Mouse (Mus musculus) hindbrain, embryonic 13.5 days (tissue): ENCODE data around the gene Chat. TPM values are rescaled to one million over a fixed set of nuclear protein-coding genes. Genes with fewer than 3 reads are reported as not detected.

Experiments used
- ATAC-seq: fragments of 200-750 bp; cut with Nextera tagmentation; 2 replicates; pipeline ENCODE4 v1.8.0; 2017; ENCODE audit warnings: moderate TSS enrichment; ENCODE audit not compliant: low FRiP score
- H3K27ac ChIP-seq: fragments of 300-500 bp; sonication (generic); 2 replicates; pipeline ENCODE4 v1.5.1; 2015; ENCODE audit warnings: inconsistent platforms, mild to moderate bottlenecking, moderate library complexity
- H3K27me3 ChIP-seq: fragments of 300-500 bp; sonication (generic); 2 replicates; pipeline ENCODE4 v1.6.1; 2015; ENCODE audit warnings: mild to moderate bottlenecking, inconsistent platforms
- H3K36me3 ChIP-seq: fragments of 300-500 bp; sonication (generic); 2 replicates; pipeline ENCODE4 v1.6.1; 2015; ENCODE audit warnings: mild to moderate bottlenecking, inconsistent platforms
- H3K4me1 ChIP-seq: fragments of 300-500 bp; sonication (generic); replicated peaks from 2 replicates; pipeline ENCODE4 v1.6.1; 2015; ENCODE audit warnings: inconsistent platforms
- H3K4me2 ChIP-seq: fragments of 300-500 bp; sonication (generic); 2 replicates; pipeline ENCODE4 v1.6.1; 2015; ENCODE audit warnings: inconsistent platforms, mild to moderate bottlenecking, moderate library complexity
- H3K4me3 ChIP-seq: fragments of 300-500 bp; sonication (generic); 2 replicates; pipeline ENCODE4 v1.5.1; 2015; ENCODE audit warnings: mild to moderate bottlenecking, inconsistent platforms
- H3K9ac ChIP-seq: fragments of 300-500 bp; sonication (generic); 2 replicates; pipeline ENCODE4 v1.6.1; 2015; ENCODE audit warnings: mild to moderate bottlenecking, inconsistent platforms
- H3K9me3 ChIP-seq: fragments of 300-500 bp; sonication (generic); 2 replicates; pipeline ENCODE4 v1.6.1; 2016; ENCODE audit warnings: inconsistent platforms
- WGBS: fragments of 180-500 bp; shearing (Covaris S2); methylation state at CpG from one replicate; pipeline ENCODE4 v1.1.7; 2015; 5-methylcytosine and 5-hydroxymethylcytosine counted together
- polyA plus RNA-seq: library from polyadenylated mRNA; unstranded; fragments of >200 nt; fragmentation: Nextera tagmentation; extraction: Ambion mirVana; gene quantifications from 2 replicates; pipeline ENCODE4 v1.2.1, GENCODE M21; 2015

Gene Chat
- polyA plus RNA-seq, 1 experiment from 2014 or later, result 2.7 TPM

- WGBS, result 21% methylated on average over 13 of the region's 13 CpGs
- peak overlapping the region; percentile 26 for H3K4me3 ChIP-seq
- no peak overlapping the region for H3K27ac ChIP-seq
- H3K4me1 ChIP-seq, result peaks cover 8% of the 10 kb centered on the region
- H3K9ac ChIP-seq, result peak overlapping the region; percentile 46
- peak overlapping the region; percentile 58 for H3K4me2 ChIP-seq
- no peaks in the 10 kb centered on the region for H3K9me3 ChIP-seq
- ATAC-seq, result no peak
- H3K27me3 ChIP-seq, result 0 out of 2 replicates have a peak, but pooled peaks cover 8% of the 10 kb centered on the region
- H3K36me3 ChIP-seq, result no peaks in the 10 kb centered on the region
These were observed 26.7 kb upstream of the Chat start for GRCm38 (mm10) chr14:32492521-32492920.

GRCm38 (mm10) chr14:32482061-32482460, 16.3 kb upstream of the Chat start:
- Histone ChIP-seq H3K9me3 (no peaks in the 10 kb centered on the region), H3K36me3 (no peaks in the 10 kb centered on the region), H3K9ac (no peak overlapping the region), H3K4me2 (no peak overlapping the region), H3K4me3 (no peak overlapping the region), H3K27me3 (peaks cover 12% of the 10 kb centered on the region; the same call in 1 of the 2 replicates), H3K27ac (no peak overlapping the region), H3K4me1 (no peaks in the 10 kb centered on the region)
- no peak for ATAC-seq
- 17% methylated on average over 3 of the region's 3 CpGs for WGBS

GRCm38 (mm10) chr14:32477581-32477980, 11.8 kb upstream of the Chat start:
- 65% methylated on average over 1 of the region's 1 CpGs for WGBS
- no peak overlapping the region for H3K4me2 ChIP-seq
- no peak overlapping the region for H3K4me3 ChIP-seq
- H3K36me3 ChIP-seq, result no peaks in the 10 kb centered on the region
- ATAC-seq, result no peak
- no peaks in the 10 kb centered on the region for H3K9me3 ChIP-seq
- H3K27me3 ChIP-seq, result peaks cover 6% of the 10 kb centered on the region; the same call in 1 of the 2 replicates
- no peaks in the 10 kb centered on the region for H3K4me1 ChIP-seq
- H3K27ac ChIP-seq, result no peak overlapping the region
- H3K9ac ChIP-seq, result no peak overlapping the region

- Histone ChIP-seq H3K4me1 (no peaks in the 10 kb centered on the region), H3K4me2 (no peak overlapping the region), H3K27me3 (peaks cover 5% of the 10 kb centered on the region; the same call in 1 of the 2 replicates), H3K9ac (no peak overlapping the region), H3K27ac (no peak overlapping the region), H3K4me3 (no peak overlapping the region), H3K9me3 (no peaks in the 10 kb centered on the region), H3K36me3 (no peaks in the 10 kb centered on the region)
- WGBS, result 84% methylated on average over 6 of the region's 6 CpGs
- ATAC-seq, result no peak
These were observed 10.8 kb upstream of the Chat start for GRCm38 (mm10) chr14:32476559-32476958.

GRCm38 (mm10) chr14:32472996-32473395, 7.2 kb upstream of the Chat start:
- no peak overlapping the region for H3K4me3 ChIP-seq
- peak; percentile 63; the same call in 1 of the 2 replicates for ATAC-seq
- WGBS, result 10% methylated on average over 4 of the region's 4 CpGs

GRCm38 (mm10) chr14:32467606-32468005, 1.8 kb upstream of the Chat start:
- peaks cover 32% of the 10 kb centered on the region for H3K4me1 ChIP-seq
- peaks cover 67% of the 10 kb centered on the region for H3K27me3 ChIP-seq
- H3K9me3 ChIP-seq, result no peaks in the 10 kb centered on the region
- no peak overlapping the region for H3K9ac ChIP-seq
- H3K36me3 ChIP-seq, result no peaks in the 10 kb centered on the region
- H3K4me3 ChIP-seq, result no peak overlapping the region
- no peak overlapping the region for H3K27ac ChIP-seq
- 11% methylated on average over 5 of the region's 5 CpGs for WGBS
- no peak overlapping the region for H3K4me2 ChIP-seq
- no peak for ATAC-seq

More at GRCm38 (mm10) chr14:32472996-32473395, 7.2 kb upstream of the Chat start:
- Histone ChIP-seq H3K9ac (no peak overlapping the region), H3K4me1 (no peaks in the 10 kb centered on the region), H3K36me3 (no peaks in the 10 kb centered on the region), H3K27ac (no peak overlapping the region), H3K4me2 (no peak overlapping the region), H3K9me3 (no peaks in the 10 kb centered on the region), H3K27me3 (peaks cover 15% of the 10 kb centered on the region)

GRCm38 (mm10) chr14:32465506-32465870, 301 bp downstream of the Chat start:
- H3K27ac ChIP-seq, result no peak overlapping the region
- peaks cover 38% of the 10 kb centered on the region for H3K4me1 ChIP-seq
- WGBS, result 0% methylated on average over 7 of the region's 11 CpGs
- no peak for ATAC-seq
- peak overlapping the region; percentile 67 for H3K4me2 ChIP-seq
- H3K36me3 ChIP-seq, result no peaks in the 10 kb centered on the region
- H3K27me3 ChIP-seq, result peaks cover 89% of the 10 kb centered on the region
- no peaks in the 10 kb centered on the region for H3K9me3 ChIP-seq
- peak overlapping the region; percentile 46 for H3K4me3 ChIP-seq
- peak overlapping the region; percentile 36; the same call in 1 of the 2 replicates for H3K9ac ChIP-seq

GRCm38 (mm10) chr14:32464601-32465505, 936 bp downstream of the Chat start, which contains the start of gene Slc18a3:
Gene Slc18a3, minus strand, starts transcription at chr14:32464850.
- Histone ChIP-seq H3K4me1 (peaks cover 39% of the 10 kb centered on the region), H3K4me2 (peak within 1 kb of the TSS; percentile 67), H3K36me3 (no peaks in the 10 kb centered on the region), H3K9me3 (no peaks in the 10 kb centered on the region), H3K27me3 (peaks cover 95% of the 10 kb centered on the region), H3K27ac (no peak within 1 kb of the TSS), H3K9ac (peak within 1 kb of the TSS; percentile 63), H3K4me3 (peak within 1 kb of the TSS; percentile 46)
- ATAC-seq, result peak; percentile 44; the same call in 1 of the 2 replicates
- 0% methylated on average over 63 of the region's 70 CpGs for WGBS

- Histone ChIP-seq H3K36me3 (no peaks in the 10 kb centered on the region), H3K9ac (peak overlapping the region; percentile 35), H3K4me1 (peaks cover 39% of the 10 kb centered on the region), H3K4me2 (peak overlapping the region; percentile 67), H3K27me3 (peaks cover 99% of the 10 kb centered on the region), H3K27ac (no peak overlapping the region; the same call in 1 of the 2 replicates), H3K9me3 (no peaks in the 10 kb centered on the region), H3K4me3 (peak overlapping the region; percentile 46)
- 3% methylated on average over 74 of the region's 74 CpGs for WGBS
- no peak for ATAC-seq
These were observed 2.4 kb downstream of the Chat start for GRCm38 (mm10) chr14:32463211-32464040.

- H3K9me3 ChIP-seq, result no peaks in the 10 kb centered on the region
- no peak overlapping the region for H3K9ac ChIP-seq
- no peak overlapping the region; the same call in 1 of the 2 replicates for H3K27ac ChIP-seq
- H3K36me3 ChIP-seq, result no peaks in the 10 kb centered on the region
- H3K4me2 ChIP-seq, result no peak overlapping the region
- no peak overlapping the region for H3K4me3 ChIP-seq
- ATAC-seq, result no peak
- WGBS, result 15% methylated on average over 4 of the region's 4 CpGs
- peaks cover 34% of the 10 kb centered on the region for H3K27me3 ChIP-seq
- H3K4me1 ChIP-seq, result peaks cover 12% of the 10 kb centered on the region
These were observed 13.2 kb downstream of the Chat start for GRCm38 (mm10) chr14:32452552-32452951.

- H3K4me1 ChIP-seq, result peaks cover 13% of the 10 kb centered on the region
- WGBS, result 86% methylated on average over 6 of the region's 6 CpGs
- no peak overlapping the region for H3K9ac ChIP-seq
- H3K4me3 ChIP-seq, result no peak overlapping the region
- no peaks in the 10 kb centered on the region for H3K36me3 ChIP-seq
- H3K27ac ChIP-seq, result no peak overlapping the region
- no peaks in the 10 kb centered on the region for H3K9me3 ChIP-seq
- no peak overlapping the region for H3K4me2 ChIP-seq
- H3K27me3 ChIP-seq, result peaks cover 3% of the 10 kb centered on the region; the same call in 1 of the 2 replicates
- ATAC-seq, result no peak
These were observed 18.8 kb downstream of the Chat start for GRCm38 (mm10) chr14:32446989-32447388.

- Histone ChIP-seq H3K27me3 (peaks cover 3% of the 10 kb centered on the region; the same call in 1 of the 2 replicates), H3K9me3 (no peaks in the 10 kb centered on the region), H3K4me2 (no peak overlapping the region), H3K36me3 (no peaks in the 10 kb centered on the region), H3K27ac (no peak overlapping the region), H3K4me1 (peaks cover 24% of the 10 kb centered on the region), H3K9ac (no peak overlapping the region), H3K4me3 (no peak overlapping the region)
- 21% methylated on average over 8 of the region's 8 CpGs for WGBS
- no peak for ATAC-seq
These were observed 22.3 kb downstream of the Chat start for GRCm38 (mm10) chr14:32443446-32443845.
